Comparison of ENCODE assay signal across 9 mouse cellular contexts in genomic region chr13:28415769-28416168, GRCm38 (mm10).
DNase-seq lines count a peak whose midpoint lies in the region; ATAC-seq and TF ChIP-seq lines count a peak whose summit lies in the region.
"Had no signal": no experiment of that assay in that cellular context is flagged by ENCODE, and none has a peak within 500 bp of the region (broad histone marks: within the 10 kb centered on the region; RNA-seq: fewer than 3 reads in every experiment).

No protein-coding gene starts in this region.

- H3K9me3 ChIP-seq in heart, embryonic 10.5 days, result no peaks in the 10 kb centered on the region
- H3K9me3 ChIP-seq in stomach, embryonic 14.5 days (ENCODE audit: control insufficient read depth, low read depth, low read length), result no peaks in the 10 kb centered on the region
- no peaks in the 10 kb centered on the region for H3K9me3 ChIP-seq in stomach, postnatal 0 days (ENCODE audit: control insufficient read depth, low read length)
- H3K9me3 ChIP-seq in limb, embryonic 12.5 days, result no peaks in the 10 kb centered on the region

- H3K4me3 ChIP-seq in heart, embryonic 10.5 days, result no peak overlapping the region
- no peak overlapping the region for H3K4me3 ChIP-seq in stomach, embryonic 14.5 days (ENCODE audit: low read depth, low read length)
- no peak overlapping the region for H3K4me3 ChIP-seq in stomach, postnatal 0 days (ENCODE audit: low read depth, low read length)
- H3K4me3 ChIP-seq in limb, embryonic 12.5 days (replicated peaks), result no peak overlapping the region

- peak overlapping the region; percentile 42; the same call in 1 of the 2 replicates for H3K27ac ChIP-seq in heart, embryonic 10.5 days
- H3K27ac ChIP-seq in stomach, embryonic 14.5 days (ENCODE audit: low read length), result peak overlapping the region; percentile 35; the same call in 1 of the 2 replicates
- no peak overlapping the region for H3K27ac ChIP-seq in stomach, postnatal 0 days (replicated peaks)
- 0 out of 2 replicates have a peak overlapping the region, but pooled peaks have one; percentile 41 for H3K27ac ChIP-seq in limb, embryonic 12.5 days

- no peak overlapping the region for H3K4me2 ChIP-seq in stomach, embryonic 14.5 days (replicated peaks; ENCODE audit: low read depth, low read length)
- H3K4me2 ChIP-seq in stomach, postnatal 0 days (replicated peaks; ENCODE audit: low read depth), result no peak overlapping the region
- no peak overlapping the region for H3K4me2 ChIP-seq in limb, embryonic 12.5 days

- ATAC-seq in stomach, embryonic 14.5 days (ENCODE audit: insufficient number of reproducible peaks, insufficient read depth, low FRiP score, low read depth), result no peak
- ATAC-seq in stomach, postnatal 0 days (ENCODE audit: low FRiP score, low TSS enrichment), result no peak
- no peak for ATAC-seq in limb, embryonic 12.5 days (ENCODE audit: insufficient number of reproducible peaks, insufficient read depth, low FRiP score, low TSS enrichment, low read depth)
- ATAC-seq: activated CD4-positive, CD25-positive, alpha-beta regulatory T cell, adult 4 months had no signal

- no peaks in the 10 kb centered on the region for H3K36me3 ChIP-seq in heart, embryonic 10.5 days
- no peaks in the 10 kb centered on the region for H3K36me3 ChIP-seq in stomach, embryonic 14.5 days (ENCODE audit: control insufficient read depth, insufficient read depth, low read length)
- no peaks in the 10 kb centered on the region for H3K36me3 ChIP-seq in stomach, postnatal 0 days (ENCODE audit: control insufficient read depth, insufficient read depth, low read length)
- no peaks in the 10 kb centered on the region for H3K36me3 ChIP-seq in limb, embryonic 12.5 days

- no peak for TF ChIP-seq CTCF in stomach, postnatal 0 days (IDR thresholded peaks at IDR 0.05; ENCODE audit: low read depth)

- DNase-seq in heart, embryonic 10.5 days (ENCODE audit: low spot score), result no peak
- DNase-seq in heart, adult 18-20 months, result no peak
- DNase-seq in stomach, postnatal 0 days (ENCODE audit: low spot score), result no peak
- no peak for DNase-seq in thymus, postnatal 0 days (ENCODE audit: low spot score)
- DNase-seq in frontal cortex, adult 2 months (ENCODE audit: extremely low spot score in 1 of 2, low spot score in 1 of 2), result no peak
- DNase-seq in c-Kit-positive CD71-positive TER-119-positive erythroid progenitor cells, embryonic 14.5 days (ENCODE audit: low spot score), result no peak

- WGBS in heart, embryonic 10.5 days, result 71% methylated on average over 1 of the region's 1 CpGs
- 50% methylated on average over 1 of the region's 1 CpGs for whole genome bisulfite sequencing in stomach, embryonic 14.5 days
- 45% methylated on average over 1 of the region's 1 CpGs for WGBS in stomach, postnatal 0 days
- WGBS in limb, embryonic 12.5 days, result 81% methylated on average over 1 of the region's 1 CpGs

- no peak overlapping the region for H3K9ac ChIP-seq in stomach, embryonic 14.5 days (replicated peaks; ENCODE audit: low read depth, low read length)
- H3K9ac ChIP-seq in stomach, postnatal 0 days (ENCODE audit: low read length), result no peak overlapping the region
- no peak overlapping the region for H3K9ac ChIP-seq in limb, embryonic 12.5 days (replicated peaks)

- H3K27me3 ChIP-seq in heart, embryonic 10.5 days (ENCODE audit: insufficient read depth, poor library complexity, severe bottlenecking), result no peaks in the 10 kb centered on the region
- H3K27me3 ChIP-seq in stomach, embryonic 14.5 days (ENCODE audit: control insufficient read depth, insufficient read depth, low read length), result no peaks in the 10 kb centered on the region
- H3K27me3 ChIP-seq in stomach, postnatal 0 days (ENCODE audit: control insufficient read depth, insufficient read depth, low read length), result no peaks in the 10 kb centered on the region
- no peaks in the 10 kb centered on the region for H3K27me3 ChIP-seq in limb, embryonic 12.5 days

- TF ChIP-seq EP300 in stomach, postnatal 0 days (optimal IDR thresholded peaks at IDR 0.05), result no peak

- H3K4me1 ChIP-seq in heart, embryonic 10.5 days, result peaks cover 46% of the 10 kb centered on the region
- peaks cover 33% of the 10 kb centered on the region for H3K4me1 ChIP-seq in stomach, embryonic 14.5 days (ENCODE audit: control insufficient read depth, insufficient read depth, low read length)
- H3K4me1 ChIP-seq in stomach, postnatal 0 days (replicated peaks; ENCODE audit: control insufficient read depth, insufficient read depth), result no peaks in the 10 kb centered on the region
- peaks cover 48% of the 10 kb centered on the region for H3K4me1 ChIP-seq in limb, embryonic 12.5 days (replicated peaks)
